Mouse (Mus musculus): ENCODE results near the gene Anxa5. TPM values are rescaled to one million over a fixed set of nuclear protein-coding genes. Genes with fewer than 3 reads are reported as not detected.

Gene Anxa5
- total RNA-seq (2021) = 10 to 100 TPM; 34.6 to 34.7 TPM
- long read RNA-seq, transcript Anxa5-201 (13 exons, 1,731 nt) = major isoform, 75 of 76 reads
- long read RNA-seq, partial matches to known transcripts = 1 of 76 reads
- long read RNA-seq, other reads (novel, unspliced or antisense) = 0 of 76 reads

- DNase-seq (ENCODE audit: low spot score in 2 of 2) = peak; percentile 84 to 89
Measured at GRCm38 (mm10) chr3:36475532-36476087, at the start of gene Anxa5, which contains the start of gene 1810062G17Rik. Gene Anxa5, minus strand, starts transcription at chr3:36475894. Gene 1810062G17Rik, plus strand, starts transcription at chr3:36475937.

- no peak for DNase-seq (ENCODE audit: low spot score in 2 of 2)
Measured at GRCm38 (mm10) chr3:36524466-36524865, 48.8 kb upstream of the Anxa5 start.

GRCm38 (mm10) chr3:36522137-36522536 lies 46.4 kb upstream of the Anxa5 start:
- DNase-seq (ENCODE audit: low spot score in 2 of 2) = no peak

- peak; percentile 19 to 39 for DNase-seq (ENCODE audit: low spot score in 2 of 2)
Measured at GRCm38 (mm10) chr3:36521073-36522060, 45.7 kb upstream of the Anxa5 start, which contains the start of gene Gm11549. Gene Gm11549, minus strand, starts transcription at chr3:36521813.

GRCm38 (mm10) chr3:36516196-36516595 lies 40.5 kb upstream of the Anxa5 start:
- DNase-seq (ENCODE audit: low spot score in 2 of 2) = no peak

- no peak for DNase-seq (ENCODE audit: low spot score in 2 of 2)
Measured at GRCm38 (mm10) chr3:36511491-36511890, 35.8 kb upstream of the Anxa5 start.

GRCm38 (mm10) chr3:36505809-36506735 lies 30.4 kb upstream of the Anxa5 start:
- DNase-seq (ENCODE audit: low spot score in 2 of 2) = no peak

GRCm38 (mm10) chr3:36505306-36505705 lies 29.6 kb upstream of the Anxa5 start:
- no peak for DNase-seq (ENCODE audit: low spot score in 2 of 2)

DNA sequence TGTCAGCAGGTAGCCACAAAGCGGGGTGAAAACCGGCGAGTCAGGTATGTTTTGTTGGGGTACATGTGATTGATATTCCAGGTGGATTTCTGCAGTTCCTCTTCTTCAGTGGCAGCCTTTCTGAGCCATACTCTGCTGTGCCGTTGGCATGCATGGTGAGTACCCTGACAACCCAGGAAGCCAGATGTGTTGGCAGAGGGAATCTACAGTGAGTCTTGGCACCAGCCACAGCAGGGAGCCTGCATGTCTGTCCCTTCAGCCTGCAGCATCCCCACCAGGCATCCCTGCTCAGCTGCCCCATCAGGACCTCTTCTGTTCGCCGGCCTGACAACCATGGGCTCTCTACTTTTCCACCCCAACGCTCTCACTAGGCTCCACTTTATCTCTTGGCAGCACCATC lies 25.9 kb upstream of the Anxa5 start:
- no peak for DNase-seq (ENCODE audit: low spot score in 2 of 2)

DNA sequence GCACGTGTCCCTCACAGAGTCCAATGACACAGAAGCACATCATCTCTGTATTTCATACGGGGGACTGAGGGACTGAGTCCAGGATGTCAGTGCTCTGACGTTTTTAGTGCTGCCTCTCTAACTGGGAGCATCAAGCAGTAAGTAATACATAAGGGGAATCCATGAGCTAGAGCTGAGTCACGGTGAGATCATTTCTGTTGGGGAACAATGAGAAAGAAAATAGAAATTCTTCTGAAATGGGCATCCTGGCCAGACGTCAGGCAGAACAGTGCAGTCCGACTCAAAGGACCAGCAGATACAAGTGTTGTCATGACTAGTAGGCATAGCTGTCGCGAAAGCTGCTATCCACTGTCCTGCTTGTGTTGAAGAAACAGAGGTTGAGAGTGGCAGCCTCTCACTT lies 25.3 kb upstream of the Anxa5 start:
- no peak for DNase-seq (ENCODE audit: low spot score in 2 of 2)

DNA sequence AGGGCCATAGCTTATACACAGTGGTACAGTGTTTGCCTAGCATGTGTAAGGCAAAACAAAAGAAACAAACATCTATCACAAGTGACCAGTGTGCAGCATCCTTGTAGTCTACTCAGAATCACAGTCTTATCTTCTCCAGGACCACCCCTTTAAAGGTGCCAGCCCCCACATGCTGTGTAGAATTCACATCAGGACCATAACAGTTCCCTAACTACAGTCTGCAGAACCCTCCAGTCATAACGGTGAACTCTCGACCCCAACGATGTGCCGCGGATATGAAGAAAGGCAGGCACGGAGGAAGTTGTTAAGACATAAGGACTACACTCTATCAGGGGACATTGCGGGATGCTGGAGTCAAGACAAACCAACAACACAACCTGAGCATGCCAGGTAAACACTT lies 23.7 kb upstream of the Anxa5 start:
- DNase-seq (ENCODE audit: low spot score in 2 of 2) = no peak

DNA sequence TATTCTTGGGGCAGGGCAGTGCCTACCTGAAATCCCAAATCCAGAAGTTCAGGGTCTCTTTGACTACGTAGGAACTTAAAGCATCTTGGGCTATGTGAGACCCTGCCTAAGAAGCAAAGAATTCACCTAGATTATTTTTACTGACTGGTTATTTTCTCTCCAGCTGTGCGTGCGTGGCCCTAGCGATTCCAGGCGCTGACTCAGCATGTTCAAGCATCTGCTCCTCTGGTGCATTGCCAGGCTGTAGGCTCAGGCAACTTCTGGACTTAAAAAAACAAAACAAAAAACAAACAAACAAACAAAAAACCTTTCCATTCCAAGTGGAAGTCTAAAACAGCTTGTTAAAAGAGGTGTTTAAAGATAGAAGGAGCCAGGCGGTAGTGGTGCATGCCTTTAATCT lies 22.5 kb upstream of the Anxa5 start:
- DNase-seq (ENCODE audit: low spot score in 2 of 2) = no peak

GRCm38 (mm10) chr3:36496746-36497145 lies 21.1 kb upstream of the Anxa5 start:
- DNase-seq (ENCODE audit: low spot score in 2 of 2) = peak; percentile 67 to 78

DNA sequence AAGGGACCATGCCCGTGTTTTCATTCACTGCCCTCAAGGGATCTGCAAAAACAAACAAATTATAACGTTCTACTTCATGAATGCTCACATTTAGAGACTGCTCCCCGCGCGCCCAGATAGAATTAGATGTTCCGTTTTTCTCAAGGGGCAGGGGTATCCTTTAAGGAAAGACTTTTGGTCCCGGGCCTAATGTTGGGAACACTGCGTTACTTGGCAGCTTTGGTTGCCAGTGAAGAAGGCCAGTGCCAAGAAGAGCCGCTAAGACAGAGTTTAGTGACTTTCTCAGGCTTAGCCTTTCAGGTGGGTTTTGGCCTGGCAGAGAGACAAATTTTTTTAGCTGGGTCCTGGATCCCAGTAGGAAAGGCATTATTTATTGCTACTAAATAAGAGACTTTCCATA lies 20.6 kb upstream of the Anxa5 start:
- no peak for DNase-seq (ENCODE audit: low spot score in 2 of 2)

DNA sequence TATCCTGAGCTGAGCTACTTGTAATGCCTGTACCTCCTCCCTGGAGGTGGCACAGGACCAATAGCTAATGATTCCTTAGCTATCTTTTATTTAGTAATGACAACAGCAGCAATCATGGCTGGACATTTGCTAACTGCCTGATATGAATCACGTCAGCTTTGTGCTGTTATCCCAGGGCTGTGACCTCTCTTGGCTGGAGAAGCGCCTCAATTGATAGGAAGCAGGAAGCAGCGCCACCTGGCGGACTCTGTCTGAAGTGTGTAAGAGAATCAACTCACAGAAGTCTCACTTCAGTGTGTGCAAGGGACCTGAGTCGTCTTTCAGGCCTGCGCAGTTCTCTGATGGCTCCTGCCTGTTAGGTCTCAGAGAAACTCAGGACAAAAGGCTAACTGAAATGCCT lies 19.7 kb upstream of the Anxa5 start:
- DNase-seq (ENCODE audit: low spot score in 2 of 2) = peak; percentile 90 to 91

DNA sequence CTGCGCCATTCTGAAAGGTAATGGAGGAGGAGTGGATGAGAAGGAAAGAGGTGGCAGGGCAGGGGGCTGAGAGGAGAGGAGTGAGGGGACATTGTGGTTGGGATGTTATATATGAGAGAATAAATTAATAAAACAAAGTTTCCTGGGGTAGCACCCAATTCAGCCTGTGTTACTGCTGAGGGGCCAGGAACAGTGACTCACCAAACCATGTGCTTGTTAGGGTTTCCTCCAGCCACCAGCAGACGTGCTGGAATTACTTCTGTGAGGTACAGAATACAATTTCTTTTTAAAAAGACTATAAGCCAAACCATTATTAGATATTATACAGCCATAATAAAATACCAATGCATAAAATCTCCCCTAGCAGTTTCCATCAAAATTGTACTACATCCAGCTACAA lies 18.9 kb upstream of the Anxa5 start:
- DNase-seq (ENCODE audit: low spot score in 2 of 2) = no peak

- DNase-seq (ENCODE audit: low spot score in 2 of 2) = no peak
Measured at GRCm38 (mm10) chr3:36493641-36494283, 18.1 kb upstream of the Anxa5 start.

- no peak for DNase-seq (ENCODE audit: low spot score in 2 of 2)
Measured at GRCm38 (mm10) chr3:36492716-36493391, 17.2 kb upstream of the Anxa5 start.

DNA sequence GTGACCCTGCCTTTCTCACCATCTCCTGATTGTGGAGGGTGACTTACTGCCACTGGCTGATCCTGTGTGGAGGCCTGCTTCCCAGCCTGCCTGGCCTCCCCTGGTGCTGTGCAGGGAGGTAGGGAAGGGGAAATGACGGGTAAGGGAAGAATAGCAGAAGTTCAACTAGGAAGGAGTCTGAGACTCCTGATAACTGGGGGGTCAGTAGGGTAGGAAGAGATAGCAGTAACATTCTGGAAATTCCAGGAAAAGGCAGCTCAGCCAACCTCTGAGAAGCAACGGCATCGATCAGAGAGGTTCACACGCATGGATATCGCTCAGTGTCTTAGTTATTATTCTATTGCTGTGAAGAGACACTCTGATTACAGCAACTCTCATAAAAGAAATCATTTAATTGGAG lies 15.8 kb upstream of the Anxa5 start:
- DNase-seq (ENCODE audit: low spot score in 2 of 2) = no peak

- DNase-seq (ENCODE audit: low spot score in 2 of 2) = no peak
Measured at GRCm38 (mm10) chr3:36489590-36489910, 13.9 kb upstream of the Anxa5 start.
